Mouse (Mus musculus): ENCODE results near the gene Zdhhc16. TPM values are rescaled to one million over a fixed set of nuclear protein-coding genes. Genes with fewer than 3 reads are reported as not detected.
A peak's percentile ranks its signal among the peaks of the same experiment; 100 is the strongest.

The Zdhhc16 gene
- total RNA-seq, 1 experiment: 62.7 TPM

DNA sequence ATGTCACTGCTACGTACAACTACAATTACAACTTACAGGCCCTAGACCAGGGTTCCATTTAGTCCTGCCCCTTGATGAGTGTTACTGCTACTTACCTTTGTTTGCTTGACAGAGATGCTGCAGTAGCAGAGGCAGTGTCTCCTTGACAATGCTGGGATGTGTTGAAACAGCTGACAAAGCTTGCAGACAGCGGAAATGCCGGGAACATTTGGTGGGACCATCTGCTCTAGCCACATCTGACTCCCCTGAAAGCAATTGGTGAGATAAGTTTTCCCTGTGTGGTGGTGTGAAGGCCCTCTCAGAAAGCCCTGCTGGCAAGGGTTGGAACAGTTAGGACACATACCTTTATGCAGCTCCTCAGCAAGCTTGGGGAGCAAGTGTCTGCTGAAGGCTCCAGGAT is 20.3 kb downstream of the Zdhhc16 start:
- Histone ChIP-seq H3K4me3 (ENCODE audit: insufficient read depth in 1 of 2, low read depth in 1 of 2, low read length in 2 of 2, poor library complexity in 1 of 2, severe bottlenecking in 1 of 2) (no peak overlapping the region), H3K4me1 (ENCODE audit: control insufficient read depth in 2 of 2, insufficient read depth in 2 of 2, low read length in 2 of 2, poor library complexity in 1 of 2) (no peaks in the 10 kb centered on the region), H3K36me3 (ENCODE audit: control insufficient read depth, insufficient read depth, low read length, poor library complexity, severe bottlenecking) (peaks cover 68% of the 10 kb centered on the region), H3K9me3 (ENCODE audit: control insufficient read depth, insufficient read depth, low read depth, low read length) (no peaks in the 10 kb centered on the region), H3K27ac (ENCODE audit: insufficient read depth, low read depth, low read length, poor library complexity, severe bottlenecking) (no peak overlapping the region), H3K9ac (ENCODE audit: insufficient read depth, low read depth, low read length, poor library complexity, severe bottlenecking) (no peak overlapping the region)
- DNase-seq (ENCODE audit: low read depth, low spot score): no peak
- in situ Hi-C loops (cut with MboI; ENCODE audit: low sequenced_read_pairs in 2 of 2, unreplicated experiment in 2 of 2): no loop called here
- TF ChIP-seq ZC3H11A (IDR thresholded peaks at IDR 0.05; ENCODE audit: borderline replicate concordance, low read depth, low read length) (no peak), MAFK (IDR thresholded peaks at IDR 0.05; ENCODE audit: insufficient read depth, low read depth, low read length) (no peak), ZNF384 (IDR thresholded peaks at IDR 0.05; ENCODE audit: low read depth, low read length) (no peak), HCFC1 (IDR thresholded peaks at IDR 0.05; ENCODE audit: borderline replicate concordance, insufficient read depth, low read length) (no peak), CHD2 (IDR thresholded peaks at IDR 0.05; ENCODE audit: low read depth, low read length) (no peak)

DNA sequence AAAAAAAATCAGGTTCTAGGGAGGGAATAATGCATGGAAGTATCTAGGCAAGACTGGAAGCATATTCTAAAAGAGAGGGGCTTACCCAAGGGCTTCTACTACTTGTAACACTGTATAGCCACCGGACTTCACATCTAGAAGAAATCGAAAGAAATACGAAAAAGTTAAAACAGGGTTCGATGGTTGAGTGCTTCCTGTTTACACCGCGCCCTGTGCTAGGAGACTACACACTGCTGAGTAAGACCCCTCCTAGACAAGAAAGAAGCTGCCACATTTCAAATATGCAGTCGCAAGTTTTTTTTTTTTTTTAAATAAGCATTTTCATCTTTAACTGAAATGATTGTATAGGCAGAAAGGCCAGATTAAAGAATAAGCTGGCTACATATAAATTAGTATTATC is 36.3 kb downstream of the Zdhhc16 start:
- in situ Hi-C loops (cut with MboI; ENCODE audit: low sequenced_read_pairs in 2 of 2, unreplicated experiment in 2 of 2): no loop called here
- H3K4me1 ChIP-seq (ENCODE audit: control insufficient read depth in 2 of 2, insufficient read depth in 2 of 2, low read length in 2 of 2, poor library complexity in 1 of 2): peaks cover 0 to 4% of the 10 kb centered on the region in 2 experiments; a peak in 1 of 4 replicates
- TF ChIP-seq ZNF384 (IDR thresholded peaks at IDR 0.05; ENCODE audit: low read depth, low read length) (no peak), MAFK (IDR thresholded peaks at IDR 0.05; ENCODE audit: insufficient read depth, low read depth, low read length) (no peak), ZC3H11A (IDR thresholded peaks at IDR 0.05; ENCODE audit: borderline replicate concordance, low read depth, low read length) (no peak), HCFC1 (IDR thresholded peaks at IDR 0.05; ENCODE audit: borderline replicate concordance, insufficient read depth, low read length) (no peak), CHD2 (IDR thresholded peaks at IDR 0.05; ENCODE audit: low read depth, low read length) (no peak)
- H3K4me3 ChIP-seq (ENCODE audit: insufficient read depth in 1 of 2, low read depth in 1 of 2, low read length in 2 of 2, poor library complexity in 1 of 2, severe bottlenecking in 1 of 2): no peak overlapping the region
- H3K9me3 ChIP-seq (ENCODE audit: control insufficient read depth, insufficient read depth, low read depth, low read length): no peaks in the 10 kb centered on the region
- no peak overlapping the region for H3K9ac ChIP-seq (ENCODE audit: insufficient read depth, low read depth, low read length, poor library complexity, severe bottlenecking)
- no peak overlapping the region for H3K27ac ChIP-seq (ENCODE audit: insufficient read depth, low read depth, low read length, poor library complexity, severe bottlenecking)
- peaks cover 25% of the 10 kb centered on the region for H3K36me3 ChIP-seq (ENCODE audit: control insufficient read depth, insufficient read depth, low read length, poor library complexity, severe bottlenecking)
- no peak for DNase-seq (ENCODE audit: low read depth, low spot score)

DNA sequence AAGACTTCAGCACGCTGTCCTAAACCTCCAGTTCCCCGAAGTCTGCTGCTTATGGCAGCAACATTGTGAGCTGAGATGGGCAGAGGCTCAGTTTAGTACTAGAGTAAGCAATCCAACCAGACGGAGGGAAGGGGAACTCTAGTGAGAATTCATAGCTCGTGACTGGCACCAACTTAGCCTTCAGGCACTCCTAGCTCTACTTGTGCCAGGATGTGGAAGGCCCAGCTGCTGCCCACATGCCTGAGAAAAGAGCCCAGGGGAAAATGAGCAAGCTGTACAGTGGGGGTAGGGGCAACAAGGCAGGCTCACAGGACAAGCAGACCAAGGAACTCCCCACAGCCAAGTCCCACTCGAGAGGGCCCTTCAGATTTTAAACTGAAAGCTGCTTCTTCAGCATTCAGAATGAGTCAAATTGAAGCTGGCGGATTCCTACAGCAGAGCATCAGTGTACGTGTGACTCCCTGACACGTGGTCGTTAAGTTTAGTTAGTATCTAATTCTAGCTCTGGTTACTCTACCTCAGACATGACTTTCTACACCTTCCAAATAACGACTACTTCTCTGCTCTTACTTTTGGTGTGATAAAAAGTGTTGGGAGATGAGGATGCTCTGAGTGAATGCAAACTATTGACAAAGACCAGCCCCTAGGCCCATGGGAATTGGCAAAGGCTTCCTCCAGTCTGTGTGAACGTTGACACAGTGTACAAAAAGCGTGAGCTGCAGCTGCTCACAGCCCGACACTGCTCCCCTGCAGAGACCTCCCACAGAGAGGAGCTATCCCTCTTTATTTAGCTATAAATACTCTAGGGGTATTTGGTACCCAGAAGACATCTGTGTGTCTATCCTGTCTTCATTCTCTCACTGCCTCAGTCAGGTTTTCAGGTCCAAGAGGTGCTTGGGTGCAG is 40.9 kb downstream of the Zdhhc16 start:
- Histone ChIP-seq H3K9me3 (ENCODE audit: control insufficient read depth, insufficient read depth, low read depth, low read length) (no peaks in the 10 kb centered on the region), H3K9ac (ENCODE audit: insufficient read depth, low read depth, low read length, poor library complexity, severe bottlenecking) (peak overlapping the region; percentile 24; the same call in 1 of the 2 replicates), H3K4me3 (ENCODE audit: insufficient read depth in 1 of 2, low read depth in 1 of 2, low read length in 2 of 2, poor library complexity in 1 of 2, severe bottlenecking in 1 of 2) (no peak overlapping the region), H3K27ac (ENCODE audit: insufficient read depth, low read depth, low read length, poor library complexity, severe bottlenecking) (0 out of 2 replicates have a peak overlapping the region, but pooled peaks have one; percentile 2), H3K4me1 (ENCODE audit: control insufficient read depth in 2 of 2, insufficient read depth in 2 of 2, low read length in 2 of 2, poor library complexity in 1 of 2) (peaks cover 5 to 7% of the 10 kb centered on the region in 2 experiments; a peak in 3 of 4 replicates), H3K36me3 (ENCODE audit: control insufficient read depth, insufficient read depth, low read length, poor library complexity, severe bottlenecking) (peaks cover 13% of the 10 kb centered on the region)
- TF ChIP-seq ZNF384 (IDR thresholded peaks at IDR 0.05; ENCODE audit: low read depth, low read length) (no peak), MAFK (IDR thresholded peaks at IDR 0.05; ENCODE audit: insufficient read depth, low read depth, low read length) (no peak), HCFC1 (IDR thresholded peaks at IDR 0.05; ENCODE audit: borderline replicate concordance, insufficient read depth, low read length) (no peak), CHD2 (IDR thresholded peaks at IDR 0.05; ENCODE audit: low read depth, low read length) (no peak), ZC3H11A (IDR thresholded peaks at IDR 0.05; ENCODE audit: borderline replicate concordance, low read depth, low read length) (no peak)
- DNase-seq (ENCODE audit: low read depth, low spot score): no peak
- in situ Hi-C loops (cut with MboI; ENCODE audit: low sequenced_read_pairs in 2 of 2, unreplicated experiment in 2 of 2): no loop called here

DNA sequence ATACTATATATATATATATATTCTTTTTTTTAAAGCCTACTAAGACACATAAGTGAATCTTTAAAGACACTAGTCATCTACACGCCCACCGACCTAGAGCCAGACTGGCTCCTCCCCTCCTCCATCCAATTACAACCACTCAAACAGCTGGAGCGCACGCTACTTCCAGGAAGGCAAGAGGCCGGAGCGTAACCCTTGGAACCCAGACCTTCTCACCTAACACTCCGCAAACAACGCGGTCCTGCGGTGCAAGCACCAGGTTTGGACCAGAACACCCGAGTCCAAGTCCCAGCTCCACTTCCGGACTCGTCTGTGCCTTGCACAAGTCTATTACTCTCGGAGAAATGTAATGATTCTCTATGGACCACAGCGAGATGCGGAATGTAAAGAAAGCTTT is 47.1 kb downstream of the Zdhhc16 start:
- in situ Hi-C loops (cut with MboI; ENCODE audit: low sequenced_read_pairs in 2 of 2, unreplicated experiment in 2 of 2): no loop called here
- 0 out of 2 replicates have a peak, but pooled peaks cover 6% of the 10 kb centered on the region for H3K36me3 ChIP-seq (ENCODE audit: control insufficient read depth, insufficient read depth, low read length, poor library complexity, severe bottlenecking)
- peak overlapping the region; percentile 87 to 93 for H3K4me3 ChIP-seq (ENCODE audit: insufficient read depth in 1 of 2, low read depth in 1 of 2, low read length in 2 of 2, poor library complexity in 1 of 2, severe bottlenecking in 1 of 2)
- peak overlapping the region; percentile 85 for H3K27ac ChIP-seq (ENCODE audit: insufficient read depth, low read depth, low read length, poor library complexity, severe bottlenecking)
- TF ChIP-seq CHD2 (IDR thresholded peaks at IDR 0.05; ENCODE audit: low read depth, low read length) (no peak), MAFK (IDR thresholded peaks at IDR 0.05; ENCODE audit: insufficient read depth, low read depth, low read length) (no peak), ZNF384 (IDR thresholded peaks at IDR 0.05; ENCODE audit: low read depth, low read length) (no peak), HCFC1 (IDR thresholded peaks at IDR 0.05; ENCODE audit: borderline replicate concordance, insufficient read depth, low read length) (no peak), ZC3H11A (IDR thresholded peaks at IDR 0.05; ENCODE audit: borderline replicate concordance, low read depth, low read length) (no peak)
- peaks cover 11 to 13% of the 10 kb centered on the region in 2 experiments for H3K4me1 ChIP-seq (ENCODE audit: control insufficient read depth in 2 of 2, insufficient read depth in 2 of 2, low read length in 2 of 2, poor library complexity in 1 of 2)
- H3K9me3 ChIP-seq (ENCODE audit: control insufficient read depth, insufficient read depth, low read depth, low read length): no peaks in the 10 kb centered on the region
- H3K9ac ChIP-seq (ENCODE audit: insufficient read depth, low read depth, low read length, poor library complexity, severe bottlenecking): peak overlapping the region; percentile 86
- DNase-seq (ENCODE audit: low read depth, low spot score): peak; percentile 47

Measured in ES-E14 (cell line).